ENCODE assay signal across 8 mouse cellular contexts in genomic region chr8:104564633-104565456, GRCm38 (mm10). TPM values are rescaled to one million over a fixed set of nuclear protein-coding genes. Genes with fewer than 3 reads are reported as not detected.
A peak's percentile ranks its signal among the peaks of the same experiment; 100 is the strongest.
DNase-seq lines count a peak whose midpoint lies in the region; ATAC-seq and TF ChIP-seq lines count a peak whose summit lies in the region.

No protein-coding gene starts in this region.

- no peak overlapping the region for H3K4me3 ChIP-seq in C2C12 (ENCODE audit: insufficient read depth, poor library complexity, severe bottlenecking)
- H3K4me3 ChIP-seq in embryonic fibroblast, embryonic 13.5 days (ENCODE audit: insufficient read depth, low read length) = no peak overlapping the region
- peak overlapping the region; percentile 27; the same call in 1 of the 2 replicates for H3K4me3 ChIP-seq in heart, embryonic 10.5 days
- H3K4me3 ChIP-seq in kidney, embryonic 14.5 days (ENCODE audit: low read length) = no peak overlapping the region
- H3K4me3 ChIP-seq in limb, embryonic 15.5 days = no peak overlapping the region

- no peaks in the 10 kb centered on the region for H3K79me3 ChIP-seq in C2C12 (ENCODE audit: low read depth)

- no peaks in the 10 kb centered on the region for H3K36me3 ChIP-seq in C2C12 (ENCODE audit: control insufficient read depth, insufficient read depth)
- H3K36me3 ChIP-seq in heart, embryonic 10.5 days = no peaks in the 10 kb centered on the region
- no peaks in the 10 kb centered on the region for H3K36me3 ChIP-seq in kidney, embryonic 14.5 days (ENCODE audit: control insufficient read depth, insufficient read depth, low read length)
- H3K36me3 ChIP-seq in limb, embryonic 15.5 days = no peaks in the 10 kb centered on the region

- H3K4me1 ChIP-seq in embryonic fibroblast, embryonic 13.5 days (ENCODE audit: control insufficient read depth, insufficient read depth, low read length) = no peaks in the 10 kb centered on the region
- H3K4me1 ChIP-seq in heart, embryonic 10.5 days = peaks cover 12% of the 10 kb centered on the region
- no peaks in the 10 kb centered on the region for H3K4me1 ChIP-seq in kidney, embryonic 14.5 days (ENCODE audit: control insufficient read depth, insufficient read depth, low read length)
- peaks cover 4% of the 10 kb centered on the region; the same call in 1 of the 2 replicates for H3K4me1 ChIP-seq in limb, embryonic 15.5 days

- peak; percentile 98 for DNase-seq in brain, adult 2 months (ENCODE audit: low read depth, low spot score)
- DNase-seq in heart, embryonic 10.5 days (ENCODE audit: low spot score) = peak; percentile 92
- peak; percentile 21 to 68 for DNase-seq in monocyte, adult 2 months (ENCODE audit: low read depth in 1 of 2, low spot score in 2 of 2)
- DNase-seq in spleen, postnatal 14 days (ENCODE audit: low spot score in 2 of 2) = peak; percentile 60 to 79

- TF ChIP-seq CTCF in C2C12 (IDR thresholded peaks at IDR 0.05; ENCODE audit: control insufficient read depth, insufficient read depth, insufficient read length) = peak; percentile 73
- peak; percentile 46 for TF ChIP-seq CTCF in embryonic fibroblast, embryonic 13.5 days (IDR thresholded peaks at IDR 0.05; ENCODE audit: borderline replicate concordance, insufficient read depth, low read length)

- no peak overlapping the region for H3ac ChIP-seq in C2C12 (ENCODE audit: control insufficient read depth, insufficient read length, low read depth)

- H3K9ac ChIP-seq in kidney, embryonic 14.5 days (ENCODE audit: low read depth, low read length) = no peak overlapping the region
- no peak overlapping the region for H3K9ac ChIP-seq in limb, embryonic 15.5 days

- no peak overlapping the region for H3K4me2 ChIP-seq in kidney, embryonic 14.5 days (replicated peaks; ENCODE audit: low read depth, low read length)
- peak overlapping the region; percentile 34 for H3K4me2 ChIP-seq in limb, embryonic 15.5 days

- H3K27ac ChIP-seq in embryonic fibroblast, embryonic 13.5 days (ENCODE audit: insufficient read depth, low read length) = no peak overlapping the region
- H3K27ac ChIP-seq in heart, embryonic 10.5 days = no peak overlapping the region
- H3K27ac ChIP-seq in kidney, embryonic 14.5 days (ENCODE audit: low read depth, low read length) = no peak overlapping the region
- H3K27ac ChIP-seq in limb, embryonic 15.5 days = no peak overlapping the region

- ATAC-seq in kidney, embryonic 14.5 days (ENCODE audit: low FRiP score, low TSS enrichment) = peak; percentile 91
- 0 out of 2 replicates have a peak, but pooled peaks have one; percentile 35 for ATAC-seq in limb, embryonic 15.5 days (ENCODE audit: insufficient number of reproducible peaks, low FRiP score, low TSS enrichment, low read depth)

- H3K27me3 ChIP-seq in C2C12 (ENCODE audit: control insufficient read depth, insufficient read depth, insufficient read length) = no peaks in the 10 kb centered on the region
- H3K27me3 ChIP-seq in heart, embryonic 10.5 days (ENCODE audit: insufficient read depth, poor library complexity, severe bottlenecking) = no peaks in the 10 kb centered on the region
- H3K27me3 ChIP-seq in kidney, embryonic 14.5 days (ENCODE audit: control insufficient read depth, insufficient read depth, low read length) = no peaks in the 10 kb centered on the region
- no peaks in the 10 kb centered on the region for H3K27me3 ChIP-seq in limb, embryonic 15.5 days

- WGBS in heart, embryonic 10.5 days = 18% methylated on average over 22 of the region's 22 CpGs
- WGBS in kidney, embryonic 14.5 days = 19% methylated on average over 22 of the region's 22 CpGs
- 18% methylated on average over 22 of the region's 22 CpGs for WGBS in limb, embryonic 15.5 days

- H3K79me2 ChIP-seq in C2C12 (ENCODE audit: control insufficient read depth, insufficient read depth) = no peaks in the 10 kb centered on the region

- TF ChIP-seq POLR2A in embryonic fibroblast, embryonic 13.5 days (IDR thresholded peaks at IDR 0.05; ENCODE audit: low read depth, low read length) = no peak

- no peaks in the 10 kb centered on the region for H3K9me3 ChIP-seq in heart, embryonic 10.5 days
- no peaks in the 10 kb centered on the region for H3K9me3 ChIP-seq in kidney, embryonic 14.5 days (ENCODE audit: control insufficient read depth, low read length)
- H3K9me3 ChIP-seq in limb, embryonic 15.5 days = no peaks in the 10 kb centered on the region

TF ChIP-seq in C2C12, 6 proteins besides CTCF, POLR2A, EP300 and RAD21:
- TF ChIP-seq MYOD1 (IDR thresholded peaks at IDR 0.05; ENCODE audit: control insufficient read depth, insufficient read length, low read depth) = no peak
- no peak for TF ChIP-seq MYOG (IDR thresholded peaks at IDR 0.05; ENCODE audit: control insufficient read depth, extremely low read depth, insufficient read length)
- TF ChIP-seq FOSL1 (IDR thresholded peaks at IDR 0.05; ENCODE audit: insufficient read depth, low read length, poor library complexity, severe bottlenecking) = no peak
- no peak for TF ChIP-seq USF1 (IDR thresholded peaks at IDR 0.05; ENCODE audit: low read depth)
- TF ChIP-seq CEBPB (IDR thresholded peaks at IDR 0.05; ENCODE audit: low read depth) = no peak
- no peak for TF ChIP-seq MAX (IDR thresholded peaks at IDR 0.05)

RNA-seq across cellular contexts. Expression of gene Pdp2, which starts 26.4 kb away (rescaled TPM):
- 2.6 TPM for polyA plus RNA-seq in C2C12 (2012; fragmentation: generic; extraction: Trizol)
- 4.0 and 5.1 TPM in 2 replicates for polyA plus RNA-seq in embryonic fibroblast, embryonic 13.5 days (2011; ENCODE audit: insufficient read length, low read depth, missing spikeins)
- 10.9 and 11.0 TPM in 2 replicates for polyA plus RNA-seq in heart, embryonic 10.5 days (2016; fragmentation: Nextera tagmentation; extraction: Ambion mirVana)
- 15.1 and 18.7 TPM in 2 replicates for polyA plus RNA-seq in kidney, embryonic 14.5 days (2014; fragmentation: Nextera tagmentation; extraction: Ambion mirVana)
- 8.8 and 10.1 TPM in 2 replicates for polyA plus RNA-seq in limb, embryonic 15.5 days (2015; fragmentation: Nextera tagmentation; extraction: Ambion mirVana)

RNA-seq across cellular contexts. Expression of gene Car7, which starts 30.4 kb away (rescaled TPM):
- polyA plus RNA-seq in C2C12 (2012; fragmentation: generic; extraction: Trizol) = 0.16 TPM
- polyA plus RNA-seq in embryonic fibroblast, embryonic 13.5 days (2011; ENCODE audit: insufficient read length, low read depth, missing spikeins) = 0.58 and 0.84 TPM in 2 replicates
- 0.90 and 2.3 TPM in 2 replicates for polyA plus RNA-seq in heart, embryonic 10.5 days (2016; fragmentation: Nextera tagmentation; extraction: Ambion mirVana)
- 1.3 and 1.8 TPM in 2 replicates for polyA plus RNA-seq in kidney, embryonic 14.5 days (2014; fragmentation: Nextera tagmentation; extraction: Ambion mirVana)
- 1.0 and 1.2 TPM in 2 replicates for polyA plus RNA-seq in limb, embryonic 15.5 days (2015; fragmentation: Nextera tagmentation; extraction: Ambion mirVana)

RNA-seq across cellular contexts. Expression of gene Nae1, which starts 30.4 kb away (rescaled TPM):
- polyA plus RNA-seq in C2C12 (2012; fragmentation: generic; extraction: Trizol) = 13.8 TPM
- 69.9 and 85.6 TPM in 2 replicates for polyA plus RNA-seq in embryonic fibroblast, embryonic 13.5 days (2011; ENCODE audit: insufficient read length, low read depth, missing spikeins)
- polyA plus RNA-seq in heart, embryonic 10.5 days (2016; fragmentation: Nextera tagmentation; extraction: Ambion mirVana) = 91.2 and 95.6 TPM in 2 replicates
- polyA plus RNA-seq in kidney, embryonic 14.5 days (2014; fragmentation: Nextera tagmentation; extraction: Ambion mirVana) = 123 and 129 TPM in 2 replicates
- polyA plus RNA-seq in limb, embryonic 15.5 days (2015; fragmentation: Nextera tagmentation; extraction: Ambion mirVana) = 92.1 and 93.8 TPM in 2 replicates

RNA-seq across cellular contexts. Expression of gene Terb1, which starts 55.1 kb away (rescaled TPM):
- not detected for polyA plus RNA-seq in C2C12 (2012; fragmentation: generic; extraction: Trizol)
- polyA plus RNA-seq in embryonic fibroblast, embryonic 13.5 days (2011; ENCODE audit: insufficient read length, low read depth, missing spikeins) = 0.25 and 0.33 TPM in 2 replicates
- polyA plus RNA-seq in heart, embryonic 10.5 days (2016; fragmentation: Nextera tagmentation; extraction: Ambion mirVana) = 0.16 and 0.21 TPM in 2 replicates
- polyA plus RNA-seq in kidney, embryonic 14.5 days (2014; fragmentation: Nextera tagmentation; extraction: Ambion mirVana) = 0.33 and 0.79 TPM in 2 replicates
- polyA plus RNA-seq in limb, embryonic 15.5 days (2015; fragmentation: Nextera tagmentation; extraction: Ambion mirVana) = 0.40 and 0.42 TPM in 2 replicates

RNA-seq across cellular contexts. Expression of gene Cdh16, which starts 59.4 kb away (rescaled TPM):
- polyA plus RNA-seq in C2C12 (2012; fragmentation: generic; extraction: Trizol) = not detected
- not detected in 2 replicates for polyA plus RNA-seq in embryonic fibroblast, embryonic 13.5 days (2011; ENCODE audit: insufficient read length, low read depth, missing spikeins)
- 8.0 and 21.0 TPM in 2 replicates for polyA plus RNA-seq in heart, embryonic 10.5 days (2016; fragmentation: Nextera tagmentation; extraction: Ambion mirVana)
- polyA plus RNA-seq in kidney, embryonic 14.5 days (2014; fragmentation: Nextera tagmentation; extraction: Ambion mirVana) = 166 and 200 TPM in 2 replicates
- polyA plus RNA-seq in limb, embryonic 15.5 days (2015; fragmentation: Nextera tagmentation; extraction: Ambion mirVana) = 1.4 and 2.1 TPM in 2 replicates

Comparison
In these comparisons a context has a peak if more than half of its experiments do, and no peak if none do; other contexts are left out.
1. DNase-seq: peak in every context shown above with its lines; median percentile 98 in brain, adult 2 months; 92 in heart, embryonic 10.5 days; 70 in spleen, postnatal 14 days; 44 in monocyte, adult 2 months.